Mouse (Mus musculus): ENCODE data around the gene Snx27. TPM values are rescaled to one million over a fixed set of nuclear protein-coding genes. Genes with fewer than 3 reads are reported as not detected.
A peak's percentile ranks its signal among the peaks of the same experiment; 100 is the strongest.

Gene Snx27
- polyA plus RNA-seq, 1 experiment from 2014 or later, result 21.5 TPM

- H3K36me3 ChIP-seq (ENCODE audit: insufficient read depth, low read length), result no peaks in the 10 kb centered on the region
- under 1% methylated on average over 14 of the region's 14 CpGs for WGBS
- no peak within 1 kb of the TSS for H3K4me2 ChIP-seq (replicated peaks; ENCODE audit: low read depth, low read length)
- 0 out of 2 replicates have a peak, but pooled peaks cover 5% of the 10 kb centered on the region for H3K27me3 ChIP-seq (replicated peaks; ENCODE audit: insufficient read depth, low read length)
- no peaks in the 10 kb centered on the region for H3K9me3 ChIP-seq (ENCODE audit: low read length)
- DNase-seq (ENCODE audit: low spot score), result peak; percentile 17
- TF ChIP-seq EP300 (IDR thresholded peaks at IDR 0.05) (no peak), CTCF (IDR thresholded peaks at IDR 0.05) (no peak)
- H3K27ac ChIP-seq (ENCODE audit: low read length), result no peak within 1 kb of the TSS
- H3K4me1 ChIP-seq (ENCODE audit: insufficient read depth, low read depth, low read length), result no peaks in the 10 kb centered on the region
- H3K9ac ChIP-seq (replicated peaks; ENCODE audit: low read depth), result no peak within 1 kb of the TSS
- no peak within 1 kb of the TSS for H3K4me3 ChIP-seq (ENCODE audit: low read depth, low read length)
- no peak for ATAC-seq
These were observed 104.5 kb downstream of the Snx27 start, which contains the start of gene Celf3 for GRCm38 (mm10) chr3:94477981-94478422. Celf3 (plus strand) TSS chr3:94478295.

- WGBS, result 44% methylated on average over 4 of the region's 4 CpGs
- TF ChIP-seq CTCF (IDR thresholded peaks at IDR 0.05) (no peak), EP300 (IDR thresholded peaks at IDR 0.05) (no peak)
- no peak for ATAC-seq
These were observed 105.1 kb downstream of the Snx27 start for GRCm38 (mm10) chr3:94477444-94477843.

GRCm38 (mm10) chr3:94476301-94477035, 106.0 kb downstream of the Snx27 start:
- 0 out of 2 replicates have a peak, but pooled peaks cover 5% of the 10 kb centered on the region for H3K27me3 ChIP-seq (replicated peaks; ENCODE audit: insufficient read depth, low read length)
- H3K36me3 ChIP-seq (ENCODE audit: insufficient read depth, low read length), result no peaks in the 10 kb centered on the region
- ATAC-seq, result no peak
- 60% methylated on average over 8 of the region's 8 CpGs for WGBS
- no peaks in the 10 kb centered on the region for H3K9me3 ChIP-seq (ENCODE audit: low read length)
- H3K27ac ChIP-seq (ENCODE audit: low read length), result no peak overlapping the region
- no peaks in the 10 kb centered on the region for H3K4me1 ChIP-seq (ENCODE audit: insufficient read depth, low read depth, low read length)
- DNase-seq (ENCODE audit: low spot score), result no peak
- H3K4me3 ChIP-seq (ENCODE audit: low read depth, low read length), result no peak overlapping the region
- no peak overlapping the region for H3K4me2 ChIP-seq (replicated peaks; ENCODE audit: low read depth, low read length)
- H3K9ac ChIP-seq (replicated peaks; ENCODE audit: low read depth), result no peak overlapping the region
- TF ChIP-seq CTCF (IDR thresholded peaks at IDR 0.05), result no peak

More at GRCm38 (mm10) chr3:94477444-94477843, 105.1 kb downstream of the Snx27 start:
- no peak for DNase-seq (ENCODE audit: low spot score)
- Histone ChIP-seq H3K9ac (replicated peaks; ENCODE audit: low read depth) (no peak overlapping the region), H3K9me3 (ENCODE audit: low read length) (no peaks in the 10 kb centered on the region), H3K4me2 (replicated peaks; ENCODE audit: low read depth, low read length) (no peak overlapping the region), H3K4me3 (ENCODE audit: low read depth, low read length) (no peak overlapping the region), H3K36me3 (ENCODE audit: insufficient read depth, low read length) (no peaks in the 10 kb centered on the region), H3K27me3 (replicated peaks; ENCODE audit: insufficient read depth, low read length) (0 out of 2 replicates have a peak, but pooled peaks cover 5% of the 10 kb centered on the region), H3K27ac (ENCODE audit: low read length) (no peak overlapping the region), H3K4me1 (ENCODE audit: insufficient read depth, low read depth, low read length) (no peaks in the 10 kb centered on the region)

- H3K27ac ChIP-seq (ENCODE audit: low read length), result no peak overlapping the region
These were observed 108.8 kb downstream of the Snx27 start for GRCm38 (mm10) chr3:94473567-94474232.

DNA sequence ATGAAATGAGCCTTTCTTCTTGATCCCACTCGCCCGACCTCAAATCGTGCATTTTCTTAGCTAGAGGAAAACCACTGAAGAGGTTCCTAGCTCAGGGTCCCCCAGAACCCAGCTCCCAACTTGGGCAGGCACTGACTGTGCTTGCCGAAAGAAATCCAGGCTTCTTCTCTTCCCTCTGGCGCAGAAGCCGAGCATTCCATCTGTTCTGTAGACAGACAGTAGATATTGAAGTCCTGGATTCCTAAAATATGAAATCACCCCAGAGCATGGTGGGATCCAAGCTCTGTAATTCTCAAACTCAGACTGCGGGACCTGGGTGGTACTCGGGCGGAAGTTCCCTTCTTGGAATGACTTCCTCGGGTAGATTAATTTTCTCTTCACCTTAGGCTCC, 109.4 kb downstream of the Snx27 start:
- Histone ChIP-seq H3K9ac (replicated peaks; ENCODE audit: low read depth) (no peak overlapping the region), H3K27ac (ENCODE audit: low read length) (no peak overlapping the region)

More at GRCm38 (mm10) chr3:94473567-94474232, 108.8 kb downstream of the Snx27 start:
- Histone ChIP-seq H3K9me3 (ENCODE audit: low read length) (no peaks in the 10 kb centered on the region), H3K9ac (replicated peaks; ENCODE audit: low read depth) (no peak overlapping the region), H3K4me3 (ENCODE audit: low read depth, low read length) (no peak overlapping the region), H3K27me3 (replicated peaks; ENCODE audit: insufficient read depth, low read length) (0 out of 2 replicates have a peak, but pooled peaks cover 4% of the 10 kb centered on the region), H3K4me2 (replicated peaks; ENCODE audit: low read depth, low read length) (no peak overlapping the region), H3K36me3 (ENCODE audit: insufficient read depth, low read length) (no peaks in the 10 kb centered on the region), H3K4me1 (ENCODE audit: insufficient read depth, low read depth, low read length) (no peaks in the 10 kb centered on the region)
- 47% methylated on average over 5 of the region's 5 CpGs for WGBS
- TF ChIP-seq EP300 (IDR thresholded peaks at IDR 0.05), result no peak
- no peak for TF ChIP-seq CTCF (IDR thresholded peaks at IDR 0.05)
- no peak for ATAC-seq
- DNase-seq (ENCODE audit: low spot score), result peak; percentile 20

GRCm38 (mm10) chr3:94472447-94473114, 109.9 kb downstream of the Snx27 start:
- no peak for TF ChIP-seq CTCF (IDR thresholded peaks at IDR 0.05)
- peak; percentile 87 for ATAC-seq
- Histone ChIP-seq H3K36me3 (ENCODE audit: insufficient read depth, low read length) (no peaks in the 10 kb centered on the region), H3K9me3 (ENCODE audit: low read length) (no peaks in the 10 kb centered on the region), H3K4me2 (replicated peaks; ENCODE audit: low read depth, low read length) (peak overlapping the region; percentile 22; the same call in 1 of the 2 replicates), H3K4me1 (ENCODE audit: insufficient read depth, low read depth, low read length) (no peaks in the 10 kb centered on the region), H3K27me3 (replicated peaks; ENCODE audit: insufficient read depth, low read length) (no peaks in the 10 kb centered on the region), H3K27ac (ENCODE audit: low read length) (no peak overlapping the region), H3K4me3 (ENCODE audit: low read depth, low read length) (no peak overlapping the region), H3K9ac (replicated peaks; ENCODE audit: low read depth) (no peak overlapping the region)
- DNase-seq (ENCODE audit: low spot score), result peak; percentile 78
- 14% methylated on average over 28 of the region's 28 CpGs for WGBS

More for the DNA sequence above, 109.4 kb downstream of the Snx27 start:
- Histone ChIP-seq H3K4me1 (ENCODE audit: insufficient read depth, low read depth, low read length) (no peaks in the 10 kb centered on the region), H3K4me3 (ENCODE audit: low read depth, low read length) (no peak overlapping the region), H3K36me3 (ENCODE audit: insufficient read depth, low read length) (no peaks in the 10 kb centered on the region), H3K9me3 (ENCODE audit: low read length) (no peaks in the 10 kb centered on the region), H3K27me3 (replicated peaks; ENCODE audit: insufficient read depth, low read length) (no peaks in the 10 kb centered on the region), H3K4me2 (replicated peaks; ENCODE audit: low read depth, low read length) (0 out of 2 replicates have a peak overlapping the region, but pooled peaks have one; percentile 22)
- ATAC-seq, result 0 out of 2 replicates have a peak, but pooled peaks have one; percentile 4
- WGBS, result 50% methylated on average over 10 of the region's 10 CpGs
- no peak for DNase-seq (ENCODE audit: low spot score)
- TF ChIP-seq CTCF (IDR thresholded peaks at IDR 0.05), result no peak
- no peak for TF ChIP-seq EP300 (IDR thresholded peaks at IDR 0.05)

All from lung, postnatal 0 days (tissue).